Mouse (Mus musculus) hindlimb bud, embryonic 11.5 days (tissue): ENCODE data around the gene Panx1.

ENCODE experiments used
- DNase-seq: peaks from one replicate; pipeline ENCODE4 v3.0.0-alpha.2; 2012; ENCODE audit warnings: low read depth, low spot score; ENCODE audit errors: extremely low spot score

The Panx1 gene

GRCm38 (mm10) chr9:15027725-15028124 lies 17.6 kb downstream of the Panx1 start:
- no peak for DNase-seq

- DNase-seq, result no peak
Observed at GRCm38 (mm10) chr9:15023049-15023448, 22.2 kb downstream of the Panx1 start.

GRCm38 (mm10) chr9:15021156-15021555 lies 24.1 kb downstream of the Panx1 start:
- DNase-seq, result no peak

- DNase-seq, result no peak
Observed at GRCm38 (mm10) chr9:15020561-15021080, 24.7 kb downstream of the Panx1 start.

- DNase-seq, result no peak
Observed at GRCm38 (mm10) chr9:15018756-15019131, 26.5 kb downstream of the Panx1 start.

- DNase-seq, result no peak
Observed at GRCm38 (mm10) chr9:15017791-15018755, 27.2 kb downstream of the Panx1 start.

GRCm38 (mm10) chr9:15015223-15015956 lies 29.9 kb downstream of the Panx1 start:
- DNase-seq, result peak; percentile 53

- DNase-seq, result no peak
Observed at GRCm38 (mm10) chr9:15007566-15007965, 37.7 kb downstream of the Panx1 start.

- no peak for DNase-seq
Observed at GRCm38 (mm10) chr9:15004298-15004685, 41.0 kb downstream of the Panx1 start.

- DNase-seq, result no peak
Observed at GRCm38 (mm10) chr9:15003676-15004297, 41.5 kb downstream of the Panx1 start.

GRCm38 (mm10) chr9:15002995-15003613 lies 42.2 kb downstream of the Panx1 start:
- no peak for DNase-seq

- DNase-seq, result no peak
Observed at GRCm38 (mm10) chr9:14998790-14999189, 46.5 kb downstream of the Panx1 start.

GRCm38 (mm10) chr9:14997271-14998055 lies 47.8 kb downstream of the Panx1 start:
- no peak for DNase-seq

- DNase-seq, result no peak
Observed at GRCm38 (mm10) chr9:14995525-14995924, 49.8 kb downstream of the Panx1 start.

GRCm38 (mm10) chr9:14988606-14989293 lies 56.5 kb downstream of the Panx1 start:
- no peak for DNase-seq

GRCm38 (mm10) chr9:14983141-14983540 lies 62.1 kb downstream of the Panx1 start:
- DNase-seq, result no peak

- DNase-seq, result no peak
Observed at GRCm38 (mm10) chr9:14982683-14983082, 62.6 kb downstream of the Panx1 start.

- no peak for DNase-seq
Observed at GRCm38 (mm10) chr9:14981539-14982155, 63.6 kb downstream of the Panx1 start.
